Mouse (Mus musculus) thymus, adult 2 months (tissue): ENCODE data around the gene Mrtfb. TPM values are rescaled to one million over a fixed set of nuclear protein-coding genes. Genes with fewer than 3 reads are reported as not detected.

Source experiments
- DNase-seq: peaks from one replicate; pipeline ENCODE4 v3.0.0; 2021
- H3K27ac ChIP-seq: fragments of 200-500 bp; 2 replicates; pipeline ENCODE4 v1.5.1; 2012; ENCODE audit warnings: low read length, control low read depth; ENCODE audit not compliant: control insufficient read depth, insufficient read depth
- H3K27me3 ChIP-seq: fragments of 200-500 bp; 2 replicates; pipeline ENCODE4 v1.6.1; 2012; ENCODE audit warnings: mild to moderate bottlenecking, low read length, moderate library complexity, mixed read lengths; ENCODE audit not compliant: control insufficient read depth, insufficient read depth
- H3K36me3 ChIP-seq: fragments of 200-500 bp; 2 replicates; pipeline ENCODE4 v1.6.1; 2012; ENCODE audit warnings: mild to moderate bottlenecking, low read length, moderate library complexity; ENCODE audit not compliant: control insufficient read depth, insufficient read depth
- H3K4me1 ChIP-seq: fragments of 200-500 bp; replicated peaks from 2 replicates; pipeline ENCODE4 v1.6.1; 2012; ENCODE audit warnings: low read length; ENCODE audit not compliant: control insufficient read depth, insufficient read depth
- H3K4me3 ChIP-seq: fragments of 200-500 bp; 2 replicates; pipeline ENCODE4 v1.5.1; 2012; ENCODE audit warnings: mild to moderate bottlenecking, low read length, control low read depth, moderate library complexity; ENCODE audit not compliant: control insufficient read depth, insufficient read depth
- CTCF ChIP-seq: fragments of 200-500 bp; IDR thresholded peaks from 2 replicates; pipeline ENCODE4 v1.5.1; 2012; ENCODE audit warnings: mild to moderate bottlenecking, control low read depth, low read length, moderate library complexity, borderline replicate concordance; ENCODE audit not compliant: control insufficient read depth, poor library complexity, insufficient read depth; ENCODE audit errors: extremely low read depth
- POLR2A ChIP-seq: fragments of 200-500 bp; IDR thresholded peaks from 2 replicates; pipeline ENCODE4 v1.6.1; 2012; ENCODE audit warnings: mild to moderate bottlenecking, low read length, control low read depth, moderate library complexity; ENCODE audit not compliant: control insufficient read depth, poor library complexity, insufficient read depth; ENCODE audit errors: extremely low read depth
- WGBS: fragments of 180-500 bp; shearing (Covaris S2); methylation state at CpG from one replicate; pipeline ENCODE4 v1.1.7; 2018; 5-methylcytosine and 5-hydroxymethylcytosine counted together
- polyA plus RNA-seq: library from polyadenylated mRNA; depleted of rRNA; stranded (reverse); fragments of >200 nt; gene quantifications from 2 replicates; pipeline ENCODE4 v1.2.3, GENCODE M21; 2012

Mrtfb gene
- polyA plus RNA-seq, 1 experiment, result 8.5 TPM

- no peak for DNase-seq
- H3K27ac ChIP-seq, result no peak overlapping the region
Observed at GRCm38 (mm10) chr16:13378157-13378556, 121.9 kb downstream of the Mrtfb start.

GRCm38 (mm10) chr16:13379865-13380264 is 123.6 kb downstream of the Mrtfb start:
- Histone ChIP-seq H3K4me1 (no peaks in the 10 kb centered on the region), H3K27ac (no peak overlapping the region), H3K36me3 (no peaks in the 10 kb centered on the region), H3K27me3 (no peaks in the 10 kb centered on the region), H3K4me3 (no peak overlapping the region)
- no peak for TF ChIP-seq POLR2A
- no peak for TF ChIP-seq CTCF
- WGBS, result 94% methylated on average over 2 of the region's 2 CpGs
- no peak for DNase-seq

More at GRCm38 (mm10) chr16:13378157-13378556, 121.9 kb downstream of the Mrtfb start:
- Histone ChIP-seq H3K27me3 (no peaks in the 10 kb centered on the region), H3K4me1 (no peaks in the 10 kb centered on the region), H3K36me3 (no peaks in the 10 kb centered on the region), H3K4me3 (no peak overlapping the region)
- no peak for TF ChIP-seq CTCF
- WGBS, result 95% methylated on average over 5 of the region's 5 CpGs

GRCm38 (mm10) chr16:13381771-13382170 is 125.5 kb downstream of the Mrtfb start:
- no peak for TF ChIP-seq CTCF
- no peak for TF ChIP-seq POLR2A
- Histone ChIP-seq H3K4me3 (no peak overlapping the region), H3K27ac (no peak overlapping the region), H3K27me3 (no peaks in the 10 kb centered on the region), H3K36me3 (no peaks in the 10 kb centered on the region), H3K4me1 (no peaks in the 10 kb centered on the region)
- no peak for DNase-seq
- WGBS, result 98% methylated on average over 2 of the region's 2 CpGs

GRCm38 (mm10) chr16:13387306-13387705 is 131.0 kb downstream of the Mrtfb start:
- TF ChIP-seq POLR2A, result no peak
- TF ChIP-seq CTCF, result no peak
- no peaks in the 10 kb centered on the region for H3K27me3 ChIP-seq
- H3K4me3 ChIP-seq, result no peak overlapping the region
- no peak overlapping the region for H3K27ac ChIP-seq
- no peaks in the 10 kb centered on the region for H3K4me1 ChIP-seq
- no peak for DNase-seq
- over 99% methylated on average over 4 of the region's 4 CpGs for WGBS
- no peaks in the 10 kb centered on the region; the same call in 1 of the 2 replicates for H3K36me3 ChIP-seq

GRCm38 (mm10) chr16:13400375-13400774 is 144.1 kb downstream of the Mrtfb start:
- Histone ChIP-seq H3K4me3 (no peak overlapping the region), H3K36me3 (peaks cover 14% of the 10 kb centered on the region; the same call in 1 of the 2 replicates), H3K4me1 (no peaks in the 10 kb centered on the region), H3K27ac (no peak overlapping the region), H3K27me3 (no peaks in the 10 kb centered on the region)
- WGBS, result 85% methylated on average over 2 of the region's 2 CpGs
- TF ChIP-seq CTCF, result no peak
- no peak for DNase-seq

- no peak overlapping the region for H3K4me3 ChIP-seq
- 96% methylated on average over 5 of the region's 5 CpGs for WGBS
- H3K27ac ChIP-seq, result no peak overlapping the region
- DNase-seq, result no peak
- H3K4me1 ChIP-seq, result no peaks in the 10 kb centered on the region
- H3K27me3 ChIP-seq, result no peaks in the 10 kb centered on the region
- H3K36me3 ChIP-seq, result peaks cover 5% of the 10 kb centered on the region; the same call in 1 of the 2 replicates
- TF ChIP-seq CTCF, result no peak
- no peak for TF ChIP-seq POLR2A
Observed at GRCm38 (mm10) chr16:13401591-13401990, 145.3 kb downstream of the Mrtfb start.

GRCm38 (mm10) chr16:13404656-13405055 is 148.4 kb downstream of the Mrtfb start:
- Histone ChIP-seq H3K4me1 (no peaks in the 10 kb centered on the region), H3K27me3 (no peaks in the 10 kb centered on the region), H3K27ac (no peak overlapping the region), H3K36me3 (peaks cover 5% of the 10 kb centered on the region; the same call in 1 of the 2 replicates), H3K4me3 (no peak overlapping the region)
- WGBS, result 95% methylated on average over 6 of the region's 6 CpGs
- DNase-seq, result no peak
- no peak for TF ChIP-seq POLR2A
- no peak for TF ChIP-seq CTCF
